Mouse (Mus musculus): ENCODE data around the gene Lemd2. TPM values are rescaled to one million over a fixed set of nuclear protein-coding genes. Genes with fewer than 3 reads are reported as not detected.

Lemd2 gene
- total RNA-seq, 2 experiments from 2014 or later = 17.8 to 18.0 TPM

DNA sequence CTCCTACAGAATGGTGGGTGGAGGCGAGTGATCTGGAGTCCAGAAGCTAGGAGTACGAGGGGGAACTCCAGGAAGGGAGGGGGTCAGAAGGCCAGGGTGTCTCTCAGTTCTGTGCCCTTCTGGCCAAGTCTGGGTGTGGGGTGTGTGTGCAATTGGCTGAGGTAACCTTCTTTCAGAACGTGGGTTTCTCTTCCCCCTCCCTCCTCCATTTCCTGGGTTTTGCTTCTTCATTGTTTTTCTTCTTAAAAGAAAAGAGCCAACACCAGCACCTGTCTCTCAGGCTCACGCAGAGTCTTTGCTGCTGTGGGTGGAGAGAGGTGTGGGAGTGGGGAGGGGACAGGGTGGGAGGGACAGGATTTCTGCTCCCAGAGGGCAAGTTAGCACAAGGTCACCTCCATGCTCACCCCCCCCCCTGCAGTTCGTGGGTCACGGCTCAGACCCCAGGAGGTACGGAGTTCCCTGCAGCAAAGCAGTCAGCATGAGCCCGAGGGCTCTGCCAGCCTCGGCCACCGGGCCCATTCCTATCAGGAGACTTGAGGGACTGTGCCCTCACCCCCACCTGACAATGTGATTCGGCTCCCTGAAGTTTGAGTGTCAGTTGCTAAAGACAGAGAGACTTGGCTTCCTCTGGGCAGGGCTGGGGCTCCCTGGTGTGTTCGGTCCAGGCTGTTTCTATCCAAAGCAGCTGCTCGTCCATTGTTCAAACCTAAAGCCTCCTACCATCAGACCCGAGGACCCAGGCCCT is 25.6 kb upstream of the Lemd2 start:
- no peak for DNase-seq
- intact Hi-C loops (cut with DNase I; ENCODE audit: low total_unique reads) = no loop called here

DNA sequence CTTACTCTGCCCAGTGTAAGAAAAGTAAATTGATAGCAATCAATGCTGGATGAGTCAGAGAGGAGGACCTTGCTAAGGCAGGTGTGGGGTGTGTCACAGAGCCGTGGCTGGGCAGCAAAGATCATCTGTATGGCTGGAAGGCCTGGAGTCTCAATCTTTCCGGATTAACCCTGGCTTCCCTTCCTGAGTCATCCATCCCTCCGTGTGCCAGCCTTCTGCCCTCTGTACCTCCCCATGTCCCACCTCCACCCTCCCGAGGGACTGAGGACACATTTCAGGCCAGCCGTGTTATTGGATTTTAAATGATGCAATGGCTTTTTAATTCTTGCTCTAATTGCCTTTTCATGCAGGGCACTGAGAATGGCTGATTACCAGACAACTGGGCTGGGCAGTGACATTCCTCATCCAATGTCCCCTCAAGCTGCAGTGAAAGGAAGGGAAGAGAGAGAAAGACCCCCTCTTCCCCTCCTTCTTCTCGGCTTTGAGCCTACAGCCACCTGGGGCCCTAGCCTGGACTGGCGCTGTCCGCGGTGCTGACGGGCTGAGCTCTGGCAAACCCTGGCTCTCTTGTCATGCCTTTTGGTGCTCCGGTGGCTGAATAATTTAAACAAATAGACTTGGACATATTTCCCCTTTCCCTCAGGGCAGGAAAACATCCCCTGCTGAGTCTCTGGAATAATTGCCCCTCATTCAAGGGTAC is 24.1 kb upstream of the Lemd2 start:
- DNase-seq = peak; percentile 80
- intact Hi-C loops (cut with DNase I; ENCODE audit: low total_unique reads) = no loop called here

DNA sequence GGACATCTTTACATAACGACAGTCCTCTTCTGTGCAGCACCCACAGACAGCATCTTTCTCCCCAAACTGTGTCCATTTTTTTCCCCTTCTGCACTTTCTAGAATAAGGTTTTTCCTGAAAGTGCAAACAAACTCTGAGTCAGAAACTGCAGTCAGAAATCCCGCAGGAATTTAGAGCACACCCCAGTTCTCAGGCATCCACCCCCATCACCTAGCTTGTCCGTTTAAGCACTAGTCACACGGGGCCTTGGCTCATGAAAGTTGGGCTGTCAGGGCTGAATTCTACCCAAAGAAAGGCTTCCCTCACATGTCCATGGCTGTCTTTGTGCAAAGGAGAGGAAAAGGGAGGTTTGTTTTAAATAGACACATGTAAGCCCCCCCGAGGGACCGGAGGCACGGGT is 23.0 kb upstream of the Lemd2 start:
- intact Hi-C loops (cut with DNase I; ENCODE audit: low total_unique reads) = no loop called here
- no peak for DNase-seq

DNA sequence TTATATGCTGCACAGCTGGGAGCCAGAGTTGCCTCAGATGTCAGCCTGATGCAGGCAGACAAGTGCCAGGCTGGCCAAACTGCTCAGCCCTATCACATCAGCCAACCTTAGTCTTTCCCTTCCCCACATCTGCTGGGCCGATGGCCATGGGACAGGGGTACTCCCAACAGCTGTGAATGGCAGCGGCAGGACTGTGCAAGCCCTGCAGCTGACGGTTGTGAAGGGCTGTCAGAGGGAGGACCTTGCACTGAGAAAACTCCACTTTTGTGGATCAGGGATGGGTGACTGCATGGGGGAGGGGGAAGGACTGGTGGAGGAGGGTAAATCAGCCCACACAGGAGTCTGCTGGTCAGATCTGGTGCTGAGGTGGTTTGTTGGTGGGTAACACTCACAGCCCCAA is 22.4 kb upstream of the Lemd2 start:
- no peak for DNase-seq
- intact Hi-C loops (cut with DNase I; ENCODE audit: low total_unique reads) = no loop called here

DNA sequence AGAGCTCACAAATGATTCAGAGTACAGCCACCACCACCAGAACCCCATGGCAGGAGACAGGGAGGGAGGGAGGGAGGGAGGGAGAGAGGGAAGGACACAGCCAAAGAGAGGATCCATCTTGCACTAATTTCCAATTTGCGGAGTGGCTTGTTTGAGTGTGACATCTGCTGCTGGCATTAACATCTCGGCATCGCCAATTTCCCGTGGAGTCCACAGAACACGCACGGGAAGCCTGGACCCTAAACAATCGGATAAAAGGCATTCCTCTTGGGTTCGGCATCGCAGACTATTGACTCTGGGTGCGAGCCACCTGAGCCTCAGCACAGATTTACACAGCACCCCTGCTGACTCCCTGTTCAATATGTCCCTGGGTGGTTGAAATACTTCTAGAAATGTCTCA is 21.5 kb upstream of the Lemd2 start:
- intact Hi-C loops (cut with DNase I; ENCODE audit: low total_unique reads) = no loop called here
- no peak for DNase-seq

DNA sequence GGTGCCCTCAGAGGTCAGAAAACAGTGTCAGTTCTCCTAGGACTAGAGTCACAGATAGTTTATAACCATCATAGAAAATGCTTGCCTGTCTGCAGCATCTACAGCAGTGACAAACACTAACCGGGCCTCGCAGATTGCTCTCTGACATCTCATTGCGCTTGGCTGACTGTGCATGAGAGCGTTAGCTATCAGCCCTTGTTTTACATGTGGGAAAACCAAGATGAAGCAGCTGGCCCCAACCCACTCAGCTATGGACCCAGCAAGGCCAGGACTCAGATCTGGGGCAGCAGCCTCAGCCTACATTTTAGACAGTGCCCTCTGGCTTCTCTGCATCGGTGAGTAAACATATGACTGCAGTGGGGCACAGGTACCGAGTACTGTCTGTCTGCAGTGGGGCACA is 19.6 kb upstream of the Lemd2 start:
- no peak for DNase-seq
- intact Hi-C loops (cut with DNase I; ENCODE audit: low total_unique reads) = no loop called here

DNA sequence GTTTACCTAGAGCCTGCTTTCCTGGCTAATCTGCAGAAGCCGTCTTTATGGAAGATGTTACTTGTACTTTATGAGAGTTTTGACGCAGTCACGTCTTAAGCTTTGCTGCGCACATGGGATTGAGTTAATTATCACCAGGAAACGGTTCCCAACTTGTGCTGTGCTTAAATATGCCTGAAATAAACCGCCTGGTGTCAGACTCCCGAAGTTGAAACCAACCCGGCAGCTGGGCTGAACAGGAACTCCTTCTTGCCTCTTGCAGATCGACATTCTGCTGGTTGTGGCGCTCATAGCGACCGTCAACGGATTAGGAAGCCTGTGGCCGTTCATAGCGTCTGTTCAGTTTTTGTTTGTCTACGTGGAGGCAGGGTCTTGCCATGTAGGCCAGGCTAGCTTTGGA is 17.3 kb upstream of the Lemd2 start:
- intact Hi-C loops (cut with DNase I; ENCODE audit: low total_unique reads) = no loop called here
- DNase-seq = no peak

DNA sequence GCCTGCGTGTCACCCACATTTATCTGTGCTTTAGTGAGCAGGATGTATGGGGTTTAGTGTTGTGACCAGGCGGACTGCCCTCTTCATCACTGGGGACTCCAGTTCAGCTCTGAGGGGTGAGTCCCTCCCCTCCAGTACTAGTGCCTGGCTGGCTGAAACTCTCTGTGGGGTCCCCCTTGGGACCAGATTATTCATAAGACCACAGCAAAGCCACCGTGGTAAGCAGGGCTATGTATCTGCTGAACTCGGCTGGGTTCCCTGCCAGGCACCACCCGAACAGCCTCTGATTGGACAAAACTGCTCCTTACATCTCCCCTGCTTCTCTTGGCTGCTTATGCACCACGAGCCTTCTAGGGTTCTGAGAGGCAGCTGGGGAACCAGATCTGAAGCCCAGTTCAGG is 14.6 kb upstream of the Lemd2 start:
- DNase-seq = no peak
- intact Hi-C loops (cut with DNase I; ENCODE audit: low total_unique reads) = loop anchor here (2.0 kb wide), 1 partner anchor 28 kb away; no protein-coding TSS in a partner anchor

DNA sequence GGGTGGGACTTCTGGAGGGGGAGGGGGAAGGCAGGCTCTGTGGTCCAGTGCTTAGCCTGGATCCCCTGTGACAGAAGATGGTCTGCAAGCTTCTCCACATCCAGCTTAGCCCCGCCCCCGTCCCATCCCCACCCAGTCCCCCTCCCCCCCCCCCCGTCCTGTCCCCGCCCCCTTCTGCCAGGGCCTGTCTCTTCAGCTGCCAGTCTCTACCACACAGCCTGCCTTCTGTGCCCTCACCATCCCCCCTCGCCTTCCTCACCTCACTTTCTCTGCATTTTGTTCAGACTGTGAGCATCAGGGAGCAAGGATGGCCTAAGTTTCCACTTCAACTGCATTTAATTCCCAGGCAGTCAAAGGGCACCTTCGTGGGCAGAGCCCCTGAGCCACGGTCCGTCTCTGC is 14.1 kb upstream of the Lemd2 start:
- no peak for DNase-seq
- intact Hi-C loops (cut with DNase I; ENCODE audit: low total_unique reads) = loop anchor here (2.0 kb wide), 1 partner anchor 28 kb away; no protein-coding TSS in a partner anchor

DNA sequence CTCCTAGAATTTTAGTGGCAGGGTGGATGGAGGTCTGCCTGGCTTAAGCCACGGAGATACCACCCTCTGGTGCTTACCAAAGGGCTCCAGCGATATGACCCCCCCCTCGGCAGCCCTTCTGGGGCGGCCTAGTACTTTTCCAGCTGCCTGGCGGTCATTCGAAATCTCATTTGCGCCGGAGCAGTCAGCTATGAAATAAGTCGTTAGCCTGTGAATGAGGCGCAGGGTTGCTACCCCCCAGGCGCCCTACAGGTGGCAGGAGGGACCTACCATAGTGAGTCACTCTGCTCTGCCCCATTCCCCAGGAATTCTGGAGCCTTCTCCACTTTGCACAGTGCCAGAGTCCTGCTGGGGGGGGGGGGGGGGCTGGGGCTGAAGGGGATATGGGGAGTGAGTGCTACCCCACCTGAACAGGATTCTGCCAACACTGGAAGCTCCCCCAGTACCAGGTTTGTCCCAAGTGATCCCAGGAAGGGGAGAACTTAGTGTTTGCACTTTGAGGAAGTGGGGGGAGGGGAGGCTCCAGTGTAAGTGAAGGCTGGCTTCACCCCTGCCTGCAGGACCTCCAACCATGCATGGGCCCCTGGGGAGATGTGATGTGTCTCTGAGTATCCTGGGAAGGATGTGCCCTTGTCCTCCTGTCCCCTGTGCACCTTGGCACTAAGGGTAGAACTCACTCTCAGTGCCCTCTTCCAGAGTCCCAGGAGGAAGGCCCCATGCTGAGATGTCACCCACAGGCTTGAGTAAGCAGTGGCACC is 8.7 kb upstream of the Lemd2 start:
- peak; percentile 58 for DNase-seq
- intact Hi-C loops (cut with DNase I; ENCODE audit: low total_unique reads) = loop anchor here (5.0 kb wide), 1 partner anchor 309 kb away; the partner anchor contains the start of gene Grm4

DNA sequence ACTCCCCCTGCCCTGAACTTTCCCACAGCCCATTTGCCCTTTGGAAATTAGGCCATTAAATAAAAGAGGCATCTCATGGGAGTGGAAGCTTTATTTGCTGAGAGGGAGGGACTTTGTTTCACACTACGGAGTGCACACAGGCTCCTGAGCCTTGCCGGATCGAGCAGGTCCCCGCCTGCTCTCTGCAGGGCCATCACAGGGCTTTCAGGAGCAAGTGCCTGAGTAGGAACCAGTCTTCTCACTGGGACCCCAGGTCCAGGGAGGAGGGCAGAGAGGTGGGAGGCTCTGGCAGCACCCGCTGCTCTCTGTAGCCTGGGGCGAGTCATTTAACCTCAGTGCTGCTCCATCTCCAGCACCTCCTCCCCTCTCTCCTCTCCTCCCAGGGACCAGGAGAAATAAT is 7.7 kb upstream of the Lemd2 start:
- no peak for DNase-seq
- intact Hi-C loops (cut with DNase I; ENCODE audit: low total_unique reads) = loop anchor here (5.0 kb wide), 1 partner anchor 310 kb away; the partner anchor contains the start of gene Grm4

DNA sequence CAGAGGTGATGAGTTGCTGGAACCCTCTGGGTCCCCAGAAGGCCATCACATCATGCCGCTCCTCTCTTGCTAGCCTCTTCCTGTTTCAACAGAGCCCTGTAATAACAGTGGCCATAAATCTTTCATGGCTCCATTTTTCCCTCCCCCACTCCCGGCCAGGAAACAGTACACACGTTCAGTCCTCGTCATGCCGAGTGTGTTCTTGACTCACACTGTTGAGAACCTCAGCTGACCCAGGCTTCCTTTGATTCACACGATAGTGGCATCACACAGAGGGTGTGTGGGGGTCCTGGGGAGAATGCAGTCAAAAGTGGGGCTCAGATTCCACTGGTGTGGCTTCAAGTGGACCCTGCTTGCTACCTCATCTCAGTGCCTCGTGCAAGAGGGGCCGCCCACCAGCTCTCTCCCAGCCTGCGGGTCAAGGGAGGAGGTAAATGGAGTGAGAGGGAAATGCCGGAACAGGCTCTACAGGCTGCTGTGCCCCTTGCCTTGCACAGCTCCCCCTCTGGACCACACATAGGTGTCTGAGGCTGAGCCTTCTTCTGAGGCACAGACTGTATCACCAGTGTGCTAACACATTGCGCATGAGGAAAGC is 2.9 kb upstream of the Lemd2 start:
- intact Hi-C loops (cut with DNase I; ENCODE audit: low total_unique reads) = loop anchor here (1.0 kb wide), 1 partner anchor 126 kb away; no protein-coding TSS in a partner anchor
- no peak for DNase-seq

DNA sequence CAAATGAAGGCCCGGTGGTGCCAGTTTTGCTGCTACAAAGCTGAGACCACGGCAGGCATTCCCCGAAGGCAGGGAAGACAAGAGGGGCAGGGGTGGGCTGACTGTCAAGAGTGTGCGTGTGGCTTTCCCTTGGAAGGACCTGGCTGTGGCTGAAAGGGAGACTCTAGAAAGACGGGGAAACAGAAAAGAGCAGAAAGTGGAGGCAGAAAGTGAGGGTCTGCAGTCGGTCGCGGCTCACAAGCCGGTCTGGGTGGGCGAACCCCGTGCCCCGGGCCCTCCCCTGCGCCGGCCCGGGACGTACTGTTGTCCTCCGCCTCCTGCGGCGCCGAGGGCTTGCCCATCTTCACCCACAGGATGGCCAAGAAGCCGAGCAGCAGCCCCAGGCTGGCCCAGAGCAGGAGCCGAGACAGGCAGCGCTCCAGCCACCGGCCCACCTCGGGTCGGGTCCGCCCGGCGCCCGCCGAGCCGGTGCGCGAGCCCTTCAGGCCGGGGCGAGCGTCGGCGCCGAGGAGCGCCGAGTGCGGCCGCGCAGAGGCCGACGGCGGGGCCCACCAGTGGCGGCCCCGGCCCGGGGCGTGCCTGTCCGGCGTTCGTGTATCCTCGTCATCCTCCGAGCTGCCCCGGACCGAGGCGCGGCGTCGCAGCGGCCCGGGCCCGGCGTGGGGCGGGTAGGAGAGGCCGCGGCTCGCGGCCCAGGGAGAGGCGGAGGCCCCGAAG is 753 bp downstream of the Lemd2 start:
- peak; percentile 51 for DNase-seq
- intact Hi-C loops (cut with DNase I; ENCODE audit: low total_unique reads) = no loop called here

DNA sequence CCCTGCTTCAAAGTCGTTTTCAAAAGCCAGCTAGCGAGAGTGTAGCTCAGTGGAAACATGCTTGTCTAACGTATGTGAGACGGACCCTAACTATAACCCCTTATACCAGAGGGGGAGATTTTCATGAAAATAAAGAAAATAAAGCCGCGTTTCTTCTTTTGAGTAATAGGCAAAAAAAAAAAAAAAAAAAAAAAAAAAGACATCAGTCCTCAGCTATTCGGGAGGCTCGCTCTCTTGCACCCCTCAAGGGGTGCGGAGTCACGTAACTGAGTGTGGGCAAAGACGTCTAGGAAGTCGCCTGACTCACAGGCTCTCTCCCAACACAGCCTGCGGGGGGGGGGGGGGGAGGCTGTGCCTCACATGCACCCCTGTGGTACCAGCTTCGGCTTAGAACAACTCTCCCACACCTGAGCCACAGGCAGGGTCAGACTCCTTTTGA is 1.3 kb downstream of the Lemd2 start:
- no peak for DNase-seq
- intact Hi-C loops (cut with DNase I; ENCODE audit: low total_unique reads) = no loop called here

DNA sequence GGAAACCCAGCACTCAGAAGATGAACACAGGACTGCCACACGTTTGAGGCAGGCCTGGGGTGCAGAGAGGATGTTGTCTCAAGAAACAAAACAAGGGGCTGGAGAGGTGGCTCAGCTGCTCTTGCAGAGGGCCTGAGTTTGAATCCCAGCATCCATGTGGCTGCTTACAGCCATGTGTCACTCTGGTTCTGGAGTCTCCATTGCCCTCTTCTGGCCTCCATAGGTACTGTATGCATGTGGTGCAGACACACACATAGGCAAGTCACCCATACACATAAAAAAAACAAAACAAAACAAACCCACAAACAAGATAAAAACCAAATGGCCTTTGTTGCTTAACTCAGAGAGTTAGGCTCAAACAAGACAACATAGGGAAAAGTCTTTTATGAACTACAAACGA is 2.3 kb downstream of the Lemd2 start:
- intact Hi-C loops (cut with DNase I; ENCODE audit: low total_unique reads) = no loop called here

DNA sequence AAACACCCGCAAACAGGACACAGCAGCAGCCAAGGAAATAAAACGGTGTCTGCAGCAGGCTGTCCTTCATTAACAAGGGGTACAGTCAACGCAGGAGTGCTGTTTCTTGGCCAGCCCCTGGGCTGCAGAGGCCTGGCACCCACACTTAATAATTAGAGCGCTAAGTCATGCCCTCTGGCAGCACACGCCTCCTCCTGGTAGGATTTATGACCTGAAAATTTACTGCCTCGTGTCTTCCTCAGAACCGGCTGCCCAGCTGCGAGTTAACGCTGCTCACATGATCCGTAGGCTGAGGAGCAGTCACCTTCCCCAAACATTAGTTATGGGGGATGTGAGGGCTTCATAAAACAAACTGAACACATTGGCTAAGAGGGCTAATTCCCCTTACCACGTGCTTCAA is 3.5 kb downstream of the Lemd2 start:
- intact Hi-C loops (cut with DNase I; ENCODE audit: low total_unique reads) = no loop called here
- DNase-seq = peak; percentile 41

More for the DNA sequence above, 2.3 kb downstream of the Lemd2 start:
- no peak for DNase-seq

DNA sequence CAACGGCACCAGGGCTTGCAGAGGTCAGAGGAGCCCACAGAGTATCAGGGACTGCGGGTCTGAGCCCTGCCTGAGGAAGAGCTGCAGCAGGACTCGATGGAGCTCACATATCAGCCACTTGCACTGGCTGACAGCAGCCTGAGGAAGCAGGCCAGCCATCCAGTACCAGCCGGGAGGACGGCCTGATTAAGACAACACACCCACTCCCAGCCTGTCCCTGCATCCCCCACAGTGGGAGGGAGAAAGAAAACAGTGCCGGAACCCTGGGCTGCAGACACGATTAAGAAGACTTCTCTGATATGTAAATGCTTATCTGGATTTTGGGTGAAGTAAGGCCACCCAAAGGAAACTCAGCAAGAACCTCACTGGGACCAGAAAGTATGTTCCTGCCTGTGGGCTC is 4.4 kb downstream of the Lemd2 start:
- DNase-seq = no peak
- intact Hi-C loops (cut with DNase I; ENCODE audit: low total_unique reads) = loop anchor here (10.0 kb wide), 1 partner anchor 175 kb away; the partner anchor contains the start of gene Bak1

DNA sequence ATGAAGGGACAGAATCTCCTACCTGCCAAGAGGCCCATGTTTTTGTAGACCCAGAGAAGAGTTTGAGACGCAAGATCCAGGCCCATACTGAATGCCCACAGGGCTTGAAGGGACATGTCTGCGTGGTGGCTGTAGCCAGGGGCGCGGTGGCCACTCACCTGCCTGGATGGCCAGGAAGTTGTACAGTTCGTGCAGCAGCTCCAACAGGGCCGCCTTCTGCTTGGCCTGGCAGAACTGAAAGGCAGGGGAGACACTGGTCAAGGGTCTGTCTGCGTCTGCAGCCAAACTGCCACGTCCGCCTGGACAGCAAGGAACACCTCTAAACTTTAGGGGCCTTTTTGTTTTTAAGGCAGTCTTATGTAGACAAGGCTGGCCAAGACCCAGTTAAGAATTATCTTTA is 5.1 kb downstream of the Lemd2 start:
- DNase-seq = no peak
- intact Hi-C loops (cut with DNase I; ENCODE audit: low total_unique reads) = loop anchor here (10.0 kb wide), 1 partner anchor 174 kb away; the partner anchor contains the start of gene Bak1

DNA sequence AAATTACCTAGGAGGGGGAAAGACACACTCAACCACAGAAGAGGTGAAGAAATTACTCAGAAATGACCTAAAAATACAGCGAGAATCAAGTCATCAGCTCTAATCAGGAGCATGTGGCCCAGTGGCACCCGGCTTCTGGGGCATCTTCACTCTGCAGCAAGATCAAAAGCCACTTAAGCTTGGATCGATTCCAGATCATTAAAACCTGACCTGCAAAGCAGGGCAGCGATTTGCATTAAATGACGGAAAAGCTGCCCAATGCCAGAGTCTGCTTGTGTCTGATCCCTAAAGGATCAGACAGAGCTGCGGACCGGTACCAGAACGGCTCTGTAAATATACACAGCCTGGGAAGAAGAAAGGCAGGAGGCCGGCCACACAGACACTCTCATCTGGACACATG is 8.1 kb downstream of the Lemd2 start:
- no peak for DNase-seq
- intact Hi-C loops (cut with DNase I; ENCODE audit: low total_unique reads) = loop anchor here (10.0 kb wide), 1 partner anchor 171 kb away; the partner anchor contains the start of gene Bak1
